Mouse (Mus musculus): Measurements from ENCODE around the gene Gm45799.

- TF ChIP-seq CTCF (IDR thresholded peaks at IDR 0.05) (no peak), EP300 (IDR thresholded peaks at IDR 0.05; ENCODE audit: insufficient read depth, low read depth, low read length) (no peak)
These were observed 26.0 kb upstream of the Gm45799 start for GRCm38 (mm10) chr7:105614400-105614799.

Data from heart, adult 2 months (tissue).